In genomic region chr1:162946837-162947558, GRCm38 (mm10) we compare ENCODE assay signal across 19 mouse cellular contexts. TPM values are rescaled to one million over a fixed set of nuclear protein-coding genes. Genes with fewer than 3 reads are reported as not detected.
A peak's percentile ranks its signal among the peaks of the same experiment; 100 is the strongest.
DNase-seq lines count a peak whose midpoint lies in the region; ATAC-seq and TF ChIP-seq lines count a peak whose summit lies in the region.
"Had no signal": no experiment of that assay in that cellular context is flagged by ENCODE, and none has a peak within 500 bp of the region (broad histone marks: within the 10 kb centered on the region; RNA-seq: fewer than 3 reads in every experiment).

No protein-coding gene starts in this region.

- no peaks in the 10 kb centered on the region for H3K36me3 ChIP-seq in hindbrain, embryonic 13.5 days
- H3K36me3 ChIP-seq in hindbrain, postnatal 0 days (ENCODE audit: insufficient read depth, low read length), result no peaks in the 10 kb centered on the region
- H3K36me3 ChIP-seq in embryonic facial prominence, embryonic 13.5 days, result no peaks in the 10 kb centered on the region
- no peaks in the 10 kb centered on the region for H3K36me3 ChIP-seq in hindbrain, embryonic 16.5 days (ENCODE audit: control insufficient read depth, insufficient read depth, low read length)
- H3K36me3 ChIP-seq in neural tube, embryonic 12.5 days, result no peaks in the 10 kb centered on the region
- H3K36me3 ChIP-seq: liver, embryonic 13.5 days had no signal

- no peaks in the 10 kb centered on the region for H3K9me3 ChIP-seq in hindbrain, embryonic 13.5 days
- H3K9me3 ChIP-seq in hindbrain, postnatal 0 days (ENCODE audit: low read length), result no peaks in the 10 kb centered on the region
- H3K9me3 ChIP-seq in embryonic facial prominence, embryonic 13.5 days, result no peaks in the 10 kb centered on the region
- no peaks in the 10 kb centered on the region for H3K9me3 ChIP-seq in hindbrain, embryonic 16.5 days (ENCODE audit: control insufficient read depth, low read length)
- H3K9me3 ChIP-seq in neural tube, embryonic 12.5 days, result no peaks in the 10 kb centered on the region
- H3K9me3 ChIP-seq: liver, embryonic 13.5 days had no signal

- no peak overlapping the region for H3K27ac ChIP-seq in hindbrain, embryonic 13.5 days
- no peak overlapping the region for H3K27ac ChIP-seq in hindbrain, postnatal 0 days
- no peak overlapping the region for H3K27ac ChIP-seq in embryonic facial prominence, embryonic 13.5 days
- H3K27ac ChIP-seq in hindbrain, embryonic 16.5 days (ENCODE audit: low read depth, low read length), result no peak overlapping the region
- H3K27ac ChIP-seq in neural tube, embryonic 12.5 days, result no peak overlapping the region
- H3K27ac ChIP-seq: liver, embryonic 13.5 days had no signal

- no peak for DNase-seq in hindbrain, postnatal 0 days (ENCODE audit: low spot score)
- no peak for DNase-seq in cerebellum, postnatal 25 days
- no peak for DNase-seq in natural killer cell, adult 2 months (ENCODE audit: low spot score in 2 of 2)
- DNase-seq in thymus, postnatal 4 days, result no peak
- DNase-seq: cerebellum, adult 18-20 months; heart, postnatal 14 days; kidney, adult 8-10 months; liver, embryonic 13.5 days had no signal

- TF ChIP-seq CTCF in hindbrain, postnatal 0 days (IDR thresholded peaks at IDR 0.05; ENCODE audit: low read depth), result no peak

- ATAC-seq in hindbrain, embryonic 13.5 days (ENCODE audit: low FRiP score), result peak; percentile 46; the same call in 1 of the 2 replicates
- ATAC-seq in hindbrain, postnatal 0 days, result no peak
- ATAC-seq in embryonic facial prominence, embryonic 13.5 days (ENCODE audit: insufficient number of reproducible peaks, insufficient read depth, low FRiP score, low TSS enrichment, low read depth), result peak; percentile 59
- ATAC-seq in hindbrain, embryonic 16.5 days, result peak; percentile 54
- ATAC-seq in neural tube, embryonic 12.5 days (ENCODE audit: low FRiP score, low read depth), result peak; percentile 71; the same call in 1 of the 2 replicates
- ATAC-seq: lung, postnatal 0 days had no signal

- no peak overlapping the region for H3K4me2 ChIP-seq in hindbrain, embryonic 13.5 days
- no peak overlapping the region for H3K4me2 ChIP-seq in hindbrain, postnatal 0 days (ENCODE audit: low read depth, low read length)
- H3K4me2 ChIP-seq in embryonic facial prominence, embryonic 13.5 days, result no peak overlapping the region
- no peak overlapping the region for H3K4me2 ChIP-seq in hindbrain, embryonic 16.5 days (ENCODE audit: low read length)
- no peak overlapping the region for H3K4me2 ChIP-seq in neural tube, embryonic 12.5 days (replicated peaks)
- H3K4me2 ChIP-seq: liver, embryonic 13.5 days had no signal

- H3K9ac ChIP-seq in hindbrain, embryonic 13.5 days, result no peak overlapping the region
- no peak overlapping the region for H3K9ac ChIP-seq in hindbrain, postnatal 0 days (replicated peaks; ENCODE audit: low read length)
- no peak overlapping the region for H3K9ac ChIP-seq in embryonic facial prominence, embryonic 13.5 days
- no peak overlapping the region for H3K9ac ChIP-seq in hindbrain, embryonic 16.5 days (ENCODE audit: low read depth, low read length)
- no peak overlapping the region for H3K9ac ChIP-seq in neural tube, embryonic 12.5 days
- H3K9ac ChIP-seq: liver, embryonic 13.5 days had no signal

- H3K4me1 ChIP-seq in hindbrain, embryonic 13.5 days (replicated peaks), result 0 out of 2 replicates have a peak, but pooled peaks cover 7% of the 10 kb centered on the region
- H3K4me1 ChIP-seq in hindbrain, postnatal 0 days (ENCODE audit: insufficient read depth, low read length), result no peaks in the 10 kb centered on the region
- no peaks in the 10 kb centered on the region; the same call in 1 of the 2 replicates for H3K4me1 ChIP-seq in embryonic facial prominence, embryonic 13.5 days
- no peaks in the 10 kb centered on the region for H3K4me1 ChIP-seq in hindbrain, embryonic 16.5 days (ENCODE audit: control insufficient read depth, insufficient read depth, low read depth, low read length)
- H3K4me1 ChIP-seq in neural tube, embryonic 12.5 days, result 0 out of 2 replicates have a peak, but pooled peaks cover 2% of the 10 kb centered on the region
- H3K4me1 ChIP-seq: liver, embryonic 13.5 days had no signal

- 60% methylated on average over 4 of the region's 4 CpGs for WGBS in hindbrain, embryonic 13.5 days
- 64% methylated on average over 4 of the region's 4 CpGs for WGBS in hindbrain, postnatal 0 days
- 45% methylated on average over 4 of the region's 4 CpGs for WGBS in embryonic facial prominence, embryonic 13.5 days
- 73% methylated on average over 4 of the region's 4 CpGs for WGBS in hindbrain, embryonic 16.5 days
- WGBS in neural tube, embryonic 12.5 days, result 51% methylated on average over 4 of the region's 4 CpGs

- H3K27me3 ChIP-seq in hindbrain, embryonic 13.5 days, result no peaks in the 10 kb centered on the region
- no peaks in the 10 kb centered on the region for H3K27me3 ChIP-seq in hindbrain, postnatal 0 days (ENCODE audit: insufficient read depth, low read length)
- no peaks in the 10 kb centered on the region for H3K27me3 ChIP-seq in embryonic facial prominence, embryonic 13.5 days
- no peaks in the 10 kb centered on the region for H3K27me3 ChIP-seq in hindbrain, embryonic 16.5 days (replicated peaks; ENCODE audit: control insufficient read depth, insufficient read depth, low read length)
- H3K27me3 ChIP-seq in neural tube, embryonic 12.5 days (replicated peaks), result no peaks in the 10 kb centered on the region
- H3K27me3 ChIP-seq: liver, embryonic 13.5 days had no signal

- H3K4me3 ChIP-seq in hindbrain, embryonic 13.5 days, result no peak overlapping the region
- no peak overlapping the region for H3K4me3 ChIP-seq in hindbrain, postnatal 0 days (ENCODE audit: low read length)
- no peak overlapping the region for H3K4me3 ChIP-seq in embryonic facial prominence, embryonic 13.5 days
- no peak overlapping the region for H3K4me3 ChIP-seq in hindbrain, embryonic 16.5 days (ENCODE audit: low read length)
- H3K4me3 ChIP-seq in neural tube, embryonic 12.5 days, result no peak overlapping the region
- H3K4me3 ChIP-seq: liver, embryonic 13.5 days had no signal

RNA-seq across cellular contexts. Expression of gene Fmo6, which starts 9.7 kb away (rescaled TPM):
- not detected in 2 replicates for polyA plus RNA-seq in hindbrain, embryonic 13.5 days (2015; fragmentation: Nextera tagmentation; extraction: Ambion mirVana)
- not detected in 2 replicates for total RNA-seq in hindbrain, postnatal 0 days (2014; rRNA removed)
- not detected in 2 replicates for polyA plus RNA-seq in hindbrain, postnatal 0 days (2015; fragmentation: Nextera tagmentation; extraction: Ambion mirVana)
- 1.6 and 2.4 TPM in 2 replicates for polyA plus RNA-seq in embryonic facial prominence, embryonic 13.5 days (2015; fragmentation: Nextera tagmentation; extraction: Ambion mirVana)
- 0.07 TPM in 1 of 2 replicates, not detected in the other for polyA plus RNA-seq in hindbrain, embryonic 16.5 days (2015; fragmentation: Nextera tagmentation; extraction: Ambion mirVana)
- polyA plus RNA-seq in neural tube, embryonic 12.5 days (2016; fragmentation: Nextera tagmentation; extraction: Ambion mirVana), result not detected in 2 replicates
- total RNA-seq: heart, adult 8-10 months; heart, postnatal 14 days; layer of hippocampus, adult 18-20 months; left cerebral cortex, adult 8-10 months; MEL had no signal
- polyA plus RNA-seq: cortical plate, adult 2 months; liver, embryonic 13.5 days; thymus, postnatal 0 days had no signal

RNA-seq across cellular contexts. Expression of gene Fmo3, which starts 37.3 kb away (rescaled TPM):
- not detected in 2 replicates for polyA plus RNA-seq in hindbrain, embryonic 13.5 days (2015; fragmentation: Nextera tagmentation; extraction: Ambion mirVana)
- total RNA-seq in hindbrain, postnatal 0 days (2014; rRNA removed), result not detected in 2 replicates
- polyA plus RNA-seq in hindbrain, postnatal 0 days (2015; fragmentation: Nextera tagmentation; extraction: Ambion mirVana), result not detected in 2 replicates
- polyA plus RNA-seq in embryonic facial prominence, embryonic 13.5 days (2015; fragmentation: Nextera tagmentation; extraction: Ambion mirVana), result not detected in 2 replicates
- polyA plus RNA-seq in hindbrain, embryonic 16.5 days (2015; fragmentation: Nextera tagmentation; extraction: Ambion mirVana), result not detected in 2 replicates
- polyA plus RNA-seq in neural tube, embryonic 12.5 days (2016; fragmentation: Nextera tagmentation; extraction: Ambion mirVana), result not detected in 2 replicates
- total RNA-seq: layer of hippocampus, adult 18-20 months; left cerebral cortex, adult 8-10 months; MEL had no signal
- polyA plus RNA-seq: cortical plate, adult 2 months; liver, embryonic 13.5 days had no signal

RNA-seq across cellular contexts. Expression of gene Fmo2, which starts 48.5 kb away (rescaled TPM):
- polyA plus RNA-seq in hindbrain, embryonic 13.5 days (2015; fragmentation: Nextera tagmentation; extraction: Ambion mirVana), result 0.40 and 0.42 TPM in 2 replicates
- total RNA-seq in hindbrain, postnatal 0 days (2014; rRNA removed), result 0.14 and 1.1 TPM in 2 replicates
- 0.44 and 0.68 TPM in 2 replicates for polyA plus RNA-seq in hindbrain, postnatal 0 days (2015; fragmentation: Nextera tagmentation; extraction: Ambion mirVana)
- polyA plus RNA-seq in embryonic facial prominence, embryonic 13.5 days (2015; fragmentation: Nextera tagmentation; extraction: Ambion mirVana), result 2.8 and 3.3 TPM in 2 replicates
- polyA plus RNA-seq in hindbrain, embryonic 16.5 days (2015; fragmentation: Nextera tagmentation; extraction: Ambion mirVana), result 0.09 and 0.29 TPM in 2 replicates
- polyA plus RNA-seq in neural tube, embryonic 12.5 days (2016; fragmentation: Nextera tagmentation; extraction: Ambion mirVana), result 0.32 and 0.88 TPM in 2 replicates
- total RNA-seq: MEL had no signal
